Mouse (Mus musculus) common myeloid progenitor, adult 5-6 weeks (primary cell): Measurements from ENCODE around the gene Polr2m. TPM values are rescaled to one million over a fixed set of nuclear protein-coding genes. Genes with fewer than 3 reads are reported as not detected.
"Not testable (repeated sequence)": the region's sequence is repeated elsewhere in the genome, so short reads cannot be mapped to it uniquely, and the experiment has no call there.

Experiments used
- ATAC-seq: replicated peaks from 2 replicates; pipeline ENCODE4 v1.8.0; 2016; ENCODE audit warnings: low read depth, mild to moderate bottlenecking, moderate TSS enrichment, inconsistent platforms; ENCODE audit not compliant: poor library complexity, severe bottlenecking
- total RNA-seq: library from RNA; stranded (forward); fragments of 200-1000, 187-1606 nt; gene quantifications from 2 replicates; pipeline ENCODE4 v1.2.3, GENCODE M21; 2017

Polr2m gene
- 176 and 208 TPM in 2 replicates for total RNA-seq

- ATAC-seq, result peak; percentile 99
These were observed at the start of gene Polr2m for GRCm38 (mm10) chr9:71485475-71486094. TSS of gene Polr2m (minus strand) at chr9:71485935.

- no peak for ATAC-seq
These were observed 49.3 kb upstream of the Polr2m start for GRCm38 (mm10) chr9:71535036-71535435.

- no peak for ATAC-seq
These were observed 44.2 kb upstream of the Polr2m start for GRCm38 (mm10) chr9:71529960-71530359.

GRCm38 (mm10) chr9:71527438-71527837, 41.7 kb upstream of the Polr2m start:
- ATAC-seq, result no peak

- no peak for ATAC-seq
These were observed 38.2 kb upstream of the Polr2m start for GRCm38 (mm10) chr9:71523901-71524300.

GRCm38 (mm10) chr9:71519836-71520235, 34.1 kb upstream of the Polr2m start:
- ATAC-seq, result no peak

- ATAC-seq, result 0 out of 2 replicates have a peak, but pooled peaks have one; percentile 25
These were observed 31.8 kb upstream of the Polr2m start for GRCm38 (mm10) chr9:71517487-71517886.

- no peak for ATAC-seq
These were observed 30.1 kb upstream of the Polr2m start for GRCm38 (mm10) chr9:71515862-71516261.

GRCm38 (mm10) chr9:71513566-71513965, 27.8 kb upstream of the Polr2m start:
- no peak for ATAC-seq

GRCm38 (mm10) chr9:71512899-71513298, 27.2 kb upstream of the Polr2m start:
- no peak for ATAC-seq

GRCm38 (mm10) chr9:71498391-71499182, 12.9 kb upstream of the Polr2m start:
- ATAC-seq, result no peak

- ATAC-seq, result no peak
These were observed 10.9 kb upstream of the Polr2m start for GRCm38 (mm10) chr9:71496637-71497036.

- ATAC-seq, result no peak
These were observed 8.0 kb upstream of the Polr2m start for GRCm38 (mm10) chr9:71493771-71494170.

- ATAC-seq, result no peak
These were observed 6.7 kb upstream of the Polr2m start for GRCm38 (mm10) chr9:71492296-71493025.

- ATAC-seq, result no peak
These were observed 4.3 kb upstream of the Polr2m start for GRCm38 (mm10) chr9:71490076-71490475.

GRCm38 (mm10) chr9:71486127-71486526, 392 bp upstream of the Polr2m start:
- no peak for ATAC-seq

- no peak for ATAC-seq
These were observed 762 bp downstream of the Polr2m start for GRCm38 (mm10) chr9:71484871-71485474.

GRCm38 (mm10) chr9:71483872-71484271, 1.9 kb downstream of the Polr2m start:
- ATAC-seq, result not testable (repeated sequence)

- ATAC-seq, result no peak
These were observed 5.4 kb downstream of the Polr2m start for GRCm38 (mm10) chr9:71480305-71480704.

GRCm38 (mm10) chr9:71479413-71479812, 6.3 kb downstream of the Polr2m start:
- no peak for ATAC-seq
